Mouse (Mus musculus) embryonic facial prominence, embryonic 11.5 days (tissue): ENCODE data around the gene Dennd4a. TPM values are rescaled to one million over a fixed set of nuclear protein-coding genes. Genes with fewer than 3 reads are reported as not detected.

Source experiments
- ATAC-seq: fragments of 200-750 bp; cut with Nextera tagmentation; replicated peaks from 2 replicates; pipeline ENCODE4 v1.8.0; 2017; ENCODE audit warnings: low read depth; ENCODE audit not compliant: insufficient number of reproducible peaks, low FRiP score, low TSS enrichment
- DNase-seq: peaks from one replicate; pipeline ENCODE4 v3.0.0-alpha.2; 2015; ENCODE audit warnings: low spot score
- H3K27ac ChIP-seq: fragments of 300-500 bp; sonication (generic); replicated peaks from 2 replicates; pipeline ENCODE4 v1.5.1; 2014; ENCODE audit warnings: mild to moderate bottlenecking, low read depth, low read length, control low read depth
- H3K27me3 ChIP-seq: fragments of 300-500 bp; sonication (generic); 2 replicates; pipeline ENCODE4 v1.6.1; 2014; ENCODE audit warnings: mild to moderate bottlenecking, low read length, moderate library complexity, mixed read lengths; ENCODE audit not compliant: control insufficient read depth, insufficient read depth
- H3K36me3 ChIP-seq: fragments of 300-500 bp; sonication (generic); replicated peaks from 2 replicates; pipeline ENCODE4 v1.6.1; 2014; ENCODE audit warnings: low read depth, mild to moderate bottlenecking, low read length, moderate library complexity, mixed read lengths; ENCODE audit not compliant: control insufficient read depth, insufficient read depth
- H3K4me1 ChIP-seq: fragments of 300-500 bp; sonication (generic); 2 replicates; pipeline ENCODE4 v1.6.1; 2014; ENCODE audit warnings: low read length, mixed read lengths; ENCODE audit not compliant: control insufficient read depth, insufficient read depth
- H3K4me2 ChIP-seq: fragments of 300-500 bp; sonication (generic); 2 replicates; pipeline ENCODE4 v1.6.1; 2014; ENCODE audit warnings: low read depth, mild to moderate bottlenecking, control low read depth, low read length, moderate library complexity
- H3K4me3 ChIP-seq: fragments of 300-500 bp; sonication (generic); 2 replicates; pipeline ENCODE4 v1.5.1; 2014; ENCODE audit warnings: low read depth, low read length, control low read depth
- H3K9ac ChIP-seq: fragments of 300-500 bp; sonication (generic); replicated peaks from 2 replicates; pipeline ENCODE4 v1.6.1; 2014; ENCODE audit warnings: mild to moderate bottlenecking, control low read depth, low read length
- H3K9me3 ChIP-seq: fragments of 300-500 bp; sonication (generic); replicated peaks from 2 replicates; pipeline ENCODE4 v1.6.1; 2016; ENCODE audit warnings: mild to moderate bottlenecking, low read length, inconsistent platforms, mixed read lengths; ENCODE audit not compliant: control insufficient read depth
- WGBS: fragments of 180-500 bp; shearing (Covaris S2); extraction: QIAGEN DNeasy Blood & Tissue Kit; methylation state at CpG from one replicate; pipeline ENCODE4 v1.1.7; 2014; 5-methylcytosine and 5-hydroxymethylcytosine counted together
- polyA plus RNA-seq: library from polyadenylated mRNA; unstranded; fragments of >200 nt; fragmentation: Nextera tagmentation; extraction: Ambion mirVana; gene quantifications from 2 replicates; pipeline ENCODE4 v1.2.1, GENCODE M21; 2014

The Dennd4a gene
- polyA plus RNA-seq, 1 experiment from 2014 or later = 5.6 TPM

GRCm38 (mm10) chr9:64860083-64860482 is 48.9 kb downstream of the Dennd4a start:
- no peak overlapping the region for H3K27ac ChIP-seq
- H3K9me3 ChIP-seq = no peaks in the 10 kb centered on the region
- H3K27me3 ChIP-seq = no peaks in the 10 kb centered on the region
- no peaks in the 10 kb centered on the region for H3K4me1 ChIP-seq
- H3K4me3 ChIP-seq = no peak overlapping the region
- H3K9ac ChIP-seq = no peak overlapping the region
- H3K4me2 ChIP-seq = no peak overlapping the region
- DNase-seq = no peak
- no peak for ATAC-seq
- no peaks in the 10 kb centered on the region for H3K36me3 ChIP-seq

- Histone ChIP-seq H3K4me2 (no peak overlapping the region), H3K9me3 (no peaks in the 10 kb centered on the region), H3K4me3 (no peak overlapping the region), H3K4me1 (no peaks in the 10 kb centered on the region), H3K27ac (no peak overlapping the region), H3K27me3 (no peaks in the 10 kb centered on the region), H3K9ac (no peak overlapping the region), H3K36me3 (no peaks in the 10 kb centered on the region)
- DNase-seq (no peak), ATAC-seq (no peak)
- WGBS = 82% methylated on average over 2 of the region's 2 CpGs
Measured at GRCm38 (mm10) chr9:64862687-64863086, 51.5 kb downstream of the Dennd4a start.

GRCm38 (mm10) chr9:64886008-64886407 is 74.9 kb downstream of the Dennd4a start:
- no peak for ATAC-seq
- no peaks in the 10 kb centered on the region for H3K9me3 ChIP-seq
- H3K36me3 ChIP-seq = no peaks in the 10 kb centered on the region
- WGBS = 89% methylated on average over 5 of the region's 5 CpGs
- no peak overlapping the region for H3K4me2 ChIP-seq
- H3K9ac ChIP-seq = no peak overlapping the region
- H3K4me3 ChIP-seq = no peak overlapping the region
- no peaks in the 10 kb centered on the region for H3K27me3 ChIP-seq
- DNase-seq = no peak
- H3K4me1 ChIP-seq = no peaks in the 10 kb centered on the region
- no peak overlapping the region for H3K27ac ChIP-seq

GRCm38 (mm10) chr9:64896605-64897004 is 85.5 kb downstream of the Dennd4a start:
- Histone ChIP-seq H3K27ac (no peak overlapping the region), H3K4me3 (no peak overlapping the region), H3K4me1 (no peaks in the 10 kb centered on the region), H3K9me3 (no peaks in the 10 kb centered on the region), H3K36me3 (no peaks in the 10 kb centered on the region; the same call in 1 of the 2 replicates), H3K27me3 (no peaks in the 10 kb centered on the region), H3K9ac (no peak overlapping the region), H3K4me2 (no peak overlapping the region)
- DNase-seq = no peak
- WGBS = 84% methylated on average over 10 of the region's 10 CpGs
- ATAC-seq = no peak

GRCm38 (mm10) chr9:64902866-64903265 is 91.7 kb downstream of the Dennd4a start:
- no peaks in the 10 kb centered on the region for H3K4me1 ChIP-seq
- no peak overlapping the region for H3K9ac ChIP-seq
- DNase-seq (no peak), ATAC-seq (no peak)
- H3K27ac ChIP-seq = no peak overlapping the region
- no peak overlapping the region for H3K4me3 ChIP-seq
- no peak overlapping the region for H3K4me2 ChIP-seq
- 28% methylated on average over 4 of the region's 4 CpGs for WGBS
- H3K27me3 ChIP-seq = no peaks in the 10 kb centered on the region
- H3K36me3 ChIP-seq = no peaks in the 10 kb centered on the region
- no peaks in the 10 kb centered on the region for H3K9me3 ChIP-seq

- H3K36me3 ChIP-seq = no peaks in the 10 kb centered on the region
- no peaks in the 10 kb centered on the region for H3K4me1 ChIP-seq
- H3K9me3 ChIP-seq = no peaks in the 10 kb centered on the region
- H3K27me3 ChIP-seq = no peaks in the 10 kb centered on the region
- 68% methylated on average over 3 of the region's 3 CpGs for whole genome bisulfite sequencing
- no peak overlapping the region for H3K9ac ChIP-seq
- ATAC-seq = no peak
- H3K4me2 ChIP-seq = no peak overlapping the region
- no peak overlapping the region for H3K4me3 ChIP-seq
- DNase-seq = peak; percentile 83
- no peak overlapping the region for H3K27ac ChIP-seq
Measured at GRCm38 (mm10) chr9:64903386-64903785, 92.2 kb downstream of the Dennd4a start.

GRCm38 (mm10) chr9:64904917-64905640 is 93.9 kb downstream of the Dennd4a start:
- no peaks in the 10 kb centered on the region for H3K27me3 ChIP-seq
- ATAC-seq = no peak
- H3K4me3 ChIP-seq = no peak overlapping the region
- no peak overlapping the region for H3K4me2 ChIP-seq
- no peak overlapping the region for H3K27ac ChIP-seq
- no peak overlapping the region for H3K9ac ChIP-seq
- DNase-seq = no peak
- H3K4me1 ChIP-seq = no peaks in the 10 kb centered on the region
- WGBS = 85% methylated on average over 14 of the region's 14 CpGs
- no peaks in the 10 kb centered on the region for H3K9me3 ChIP-seq
- H3K36me3 ChIP-seq = no peaks in the 10 kb centered on the region

- no peak for DNase-seq
- no peak for ATAC-seq
- no peak overlapping the region for H3K4me3 ChIP-seq
- no peak overlapping the region for H3K27ac ChIP-seq
- WGBS = 92% methylated on average over 3 of the region's 3 CpGs
- H3K9ac ChIP-seq = no peak overlapping the region
- no peaks in the 10 kb centered on the region for H3K36me3 ChIP-seq
- no peak overlapping the region for H3K4me2 ChIP-seq
- H3K4me1 ChIP-seq = no peaks in the 10 kb centered on the region
- H3K27me3 ChIP-seq = no peaks in the 10 kb centered on the region
- H3K9me3 ChIP-seq = no peaks in the 10 kb centered on the region
Measured at GRCm38 (mm10) chr9:64907441-64907840, 96.3 kb downstream of the Dennd4a start.
